Mouse (Mus musculus) hindbrain, postnatal 0 days (tissue): ENCODE measurements around the gene Mnat1. TPM values are rescaled to one million over a fixed set of nuclear protein-coding genes. Genes with fewer than 3 reads are reported as not detected.
A peak's percentile ranks its signal among the peaks of the same experiment; 100 is the strongest.

Source experiments
- ATAC-seq: fragments of 200-750 bp; cut with Nextera tagmentation; 2 replicates; pipeline ENCODE4 v1.8.0; 2017; ENCODE audit warnings: mild to moderate bottlenecking, moderate TSS enrichment, moderate library complexity
- DNase-seq: peaks from one replicate; pipeline ENCODE4 v3.0.0-alpha.2; 2015; ENCODE audit warnings: low spot score
- H3K27ac ChIP-seq: fragments of 300-500 bp; sonication (generic); 2 replicates; pipeline ENCODE4 v1.5.1; 2014; ENCODE audit warnings: mild to moderate bottlenecking
- H3K27me3 ChIP-seq: fragments of 300-500 bp; sonication (generic); 2 replicates; pipeline ENCODE4 v1.6.1; 2014; ENCODE audit warnings: low read length, mixed read lengths; ENCODE audit not compliant: insufficient read depth
- H3K36me3 ChIP-seq: fragments of 300-500 bp; sonication (generic); 2 replicates; pipeline ENCODE4 v1.6.1; 2014; ENCODE audit warnings: low read length, mixed read lengths; ENCODE audit not compliant: insufficient read depth
- H3K4me1 ChIP-seq: fragments of 300-500 bp; sonication (generic); 2 replicates; pipeline ENCODE4 v1.6.1; 2014; ENCODE audit warnings: antibody characterized with exemption, low read length, mixed read lengths; ENCODE audit not compliant: insufficient read depth
- H3K4me2 ChIP-seq: fragments of 300-500 bp; sonication (generic); 2 replicates; pipeline ENCODE4 v1.6.1; 2014; ENCODE audit warnings: low read depth, mild to moderate bottlenecking, low read length, moderate library complexity, mixed read lengths
- H3K4me3 ChIP-seq: fragments of 300-500 bp; sonication (generic); 2 replicates; pipeline ENCODE4 v1.5.1; 2014; ENCODE audit warnings: low read length
- H3K9ac ChIP-seq: fragments of 300-500 bp; sonication (generic); replicated peaks from 2 replicates; pipeline ENCODE4 v1.6.1; 2014; ENCODE audit warnings: mild to moderate bottlenecking, low read length, moderate library complexity, mixed read lengths
- H3K9me3 ChIP-seq: fragments of 300-500 bp; sonication (generic); 2 replicates; pipeline ENCODE4 v1.6.1; 2016; ENCODE audit warnings: low read length, mixed read lengths
- CTCF ChIP-seq: IDR thresholded peaks from 2 replicates; pipeline ENCODE4 v1.5.1; 2016; ENCODE audit warnings: antibody characterized with exemption, control low read depth, low read depth
- WGBS: fragments of 180-500 bp; shearing (Covaris S2); extraction: QIAGEN DNeasy Blood & Tissue Kit; methylation state at CpG from one replicate; pipeline ENCODE4 v1.1.7; 2014; 5-methylcytosine and 5-hydroxymethylcytosine counted together
- polyA plus RNA-seq: library from polyadenylated mRNA; unstranded; fragments of >200 nt; fragmentation: Nextera tagmentation; extraction: Ambion mirVana; gene quantifications from 2 replicates; pipeline ENCODE4 v1.2.1, GENCODE M21; 2015
- total RNA-seq: library from RNA; depleted of rRNA; stranded (reverse); fragments of >200 nt; gene quantifications from 2 replicates; pipeline ENCODE4 v1.2.3, GENCODE M21; 2014

The Mnat1 gene
- total and polyA plus RNA-seq, 2 experiments from 2014 or later: 17.4 to 17.6 TPM

DNA sequence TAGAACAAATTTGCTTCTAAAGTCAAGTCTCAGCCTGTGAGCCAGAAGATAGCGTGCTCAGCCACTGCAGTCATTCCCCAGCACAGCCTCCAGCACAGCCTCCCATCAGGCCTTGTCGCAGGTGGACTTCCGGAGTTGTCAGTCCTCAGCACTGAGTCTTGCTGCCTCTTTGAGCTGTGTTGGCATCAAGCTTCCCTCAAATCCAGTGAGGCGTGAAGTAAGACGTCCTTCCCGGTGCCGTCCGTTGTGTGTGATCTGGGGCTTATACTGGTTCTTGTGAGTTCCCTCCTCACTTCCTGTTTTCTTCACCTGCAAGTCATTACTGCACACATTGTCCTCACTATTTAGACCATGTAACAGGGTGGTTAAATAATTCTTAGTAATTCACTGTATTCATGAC lies 60.4 kb downstream of the Mnat1 start:
- DNase-seq (no peak), ATAC-seq (no peak)
- H3K4me2 ChIP-seq: no peak overlapping the region
- 62% methylated on average over 8 of the region's 8 CpGs for WGBS
- no peaks in the 10 kb centered on the region for H3K4me1 ChIP-seq
- H3K4me3 ChIP-seq: no peak overlapping the region
- H3K27ac ChIP-seq: no peak overlapping the region
- H3K27me3 ChIP-seq: no peaks in the 10 kb centered on the region
- H3K9ac ChIP-seq: no peak overlapping the region
- 0 out of 2 replicates have a peak, but pooled peaks cover 3% of the 10 kb centered on the region for H3K36me3 ChIP-seq
- H3K9me3 ChIP-seq: no peaks in the 10 kb centered on the region
- no peak for TF ChIP-seq CTCF

DNA sequence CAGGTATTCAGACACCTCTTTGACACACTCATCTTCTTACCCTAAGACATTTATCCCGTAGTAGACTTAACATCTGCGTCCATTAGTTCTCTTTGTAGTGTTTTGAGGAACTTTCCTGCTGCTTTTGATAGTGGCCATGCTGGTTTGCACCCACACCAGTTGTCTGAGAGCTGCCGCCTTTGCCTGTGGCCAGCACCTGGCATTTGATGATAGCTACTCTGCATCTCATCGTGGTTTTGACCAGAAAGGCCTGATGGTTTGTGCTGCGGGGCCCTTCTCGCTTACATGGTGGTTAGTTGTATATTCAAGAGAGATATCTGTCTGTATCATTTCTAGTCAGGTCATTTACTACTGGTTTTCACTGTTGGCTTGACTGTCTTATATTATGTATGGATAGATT lies 73.8 kb downstream of the Mnat1 start:
- no peak for TF ChIP-seq CTCF
- no peak for ATAC-seq
- H3K4me3 ChIP-seq: no peak overlapping the region
- H3K36me3 ChIP-seq: no peaks in the 10 kb centered on the region
- whole genome bisulfite sequencing: 93% methylated on average over 6 of the region's 6 CpGs
- no peaks in the 10 kb centered on the region for H3K27me3 ChIP-seq
- H3K4me2 ChIP-seq: no peak overlapping the region
- no peaks in the 10 kb centered on the region for H3K4me1 ChIP-seq
- no peaks in the 10 kb centered on the region for H3K9me3 ChIP-seq
- no peak overlapping the region for H3K27ac ChIP-seq
- H3K9ac ChIP-seq: no peak overlapping the region
- no peak for DNase-seq

DNA sequence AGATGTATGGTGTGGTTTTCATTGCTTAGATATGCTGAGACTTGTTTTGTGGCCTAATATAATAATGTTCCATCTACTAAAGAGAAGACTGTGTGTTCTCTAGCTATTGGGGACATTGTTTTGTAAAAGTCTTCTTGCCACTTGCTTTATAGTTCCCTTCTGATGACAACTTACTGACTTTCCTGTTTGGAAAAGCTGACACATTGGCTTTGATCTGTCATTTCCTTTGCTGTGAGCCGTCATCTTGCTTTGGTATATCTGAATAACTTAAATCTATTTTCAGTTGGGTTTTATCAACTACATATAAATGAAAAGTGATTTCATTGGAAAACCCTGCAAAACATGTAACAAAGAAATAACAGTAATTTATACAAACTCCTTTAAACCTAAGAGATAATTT lies 74.9 kb downstream of the Mnat1 start:
- H3K27me3 ChIP-seq: no peaks in the 10 kb centered on the region
- H3K4me2 ChIP-seq: no peak overlapping the region
- ATAC-seq (no peak), DNase-seq (no peak)
- no peaks in the 10 kb centered on the region for H3K36me3 ChIP-seq
- no peak overlapping the region for H3K4me3 ChIP-seq
- H3K9ac ChIP-seq: no peak overlapping the region
- H3K9me3 ChIP-seq: no peaks in the 10 kb centered on the region
- 86% methylated on average over 1 of the region's 1 CpGs for WGBS
- no peaks in the 10 kb centered on the region for H3K4me1 ChIP-seq
- no peak for TF ChIP-seq CTCF
- H3K27ac ChIP-seq: no peak overlapping the region

DNA sequence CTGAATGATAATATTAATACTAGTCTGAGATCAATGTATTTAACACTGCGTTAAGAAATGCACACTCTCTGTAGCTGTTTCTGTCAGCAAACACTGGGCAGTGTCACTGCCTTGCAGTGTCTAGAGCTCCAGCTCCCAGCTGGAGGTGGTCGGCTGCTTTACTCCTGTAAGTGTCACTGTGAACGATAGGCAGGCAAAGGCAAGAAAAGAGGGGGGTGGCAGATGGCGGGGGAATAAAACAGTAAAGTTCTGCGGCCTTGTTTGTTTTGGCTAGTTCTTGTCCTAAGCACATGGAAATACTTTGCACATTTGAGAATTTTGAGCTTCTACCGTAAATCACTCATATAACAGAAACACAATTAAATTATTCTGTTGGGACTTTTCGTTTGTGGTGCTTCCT lies 75.9 kb downstream of the Mnat1 start:
- Histone ChIP-seq H3K27ac (no peak overlapping the region), H3K4me1 (no peaks in the 10 kb centered on the region), H3K9ac (no peak overlapping the region), H3K9me3 (no peaks in the 10 kb centered on the region), H3K4me3 (no peak overlapping the region), H3K4me2 (no peak overlapping the region), H3K36me3 (no peaks in the 10 kb centered on the region), H3K27me3 (no peaks in the 10 kb centered on the region)
- no peak for ATAC-seq
- TF ChIP-seq CTCF: no peak
- no peak for DNase-seq
- WGBS: 56% methylated on average over 7 of the region's 7 CpGs

DNA sequence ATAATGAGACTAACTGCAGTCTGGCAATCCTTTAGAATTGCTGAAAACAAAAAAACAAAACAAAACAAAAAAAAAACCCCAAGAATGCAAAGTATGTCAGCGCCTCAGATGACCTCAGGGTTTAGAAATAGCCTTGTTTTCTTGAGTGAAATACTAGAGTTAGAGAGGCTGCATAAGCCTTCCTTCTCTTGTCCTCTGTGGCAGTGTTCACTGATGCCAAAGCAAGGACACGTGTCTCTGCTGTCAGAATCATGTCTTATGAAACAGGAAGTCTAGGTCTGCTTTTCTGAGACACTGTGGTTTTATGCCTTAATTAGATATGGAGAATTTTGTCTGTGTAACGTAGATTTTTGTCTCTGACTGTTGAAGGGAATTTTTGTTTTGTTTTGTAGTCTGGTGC lies 78.1 kb downstream of the Mnat1 start:
- no peaks in the 10 kb centered on the region for H3K4me1 ChIP-seq
- TF ChIP-seq CTCF: no peak
- no peak overlapping the region for H3K4me3 ChIP-seq
- no peak overlapping the region for H3K4me2 ChIP-seq
- no peaks in the 10 kb centered on the region for H3K9me3 ChIP-seq
- no peak for DNase-seq
- ATAC-seq: no peak
- H3K27ac ChIP-seq: no peak overlapping the region
- no peaks in the 10 kb centered on the region for H3K36me3 ChIP-seq
- 53% methylated on average over 3 of the region's 3 CpGs for WGBS
- H3K9ac ChIP-seq: no peak overlapping the region
- H3K27me3 ChIP-seq: no peaks in the 10 kb centered on the region

DNA sequence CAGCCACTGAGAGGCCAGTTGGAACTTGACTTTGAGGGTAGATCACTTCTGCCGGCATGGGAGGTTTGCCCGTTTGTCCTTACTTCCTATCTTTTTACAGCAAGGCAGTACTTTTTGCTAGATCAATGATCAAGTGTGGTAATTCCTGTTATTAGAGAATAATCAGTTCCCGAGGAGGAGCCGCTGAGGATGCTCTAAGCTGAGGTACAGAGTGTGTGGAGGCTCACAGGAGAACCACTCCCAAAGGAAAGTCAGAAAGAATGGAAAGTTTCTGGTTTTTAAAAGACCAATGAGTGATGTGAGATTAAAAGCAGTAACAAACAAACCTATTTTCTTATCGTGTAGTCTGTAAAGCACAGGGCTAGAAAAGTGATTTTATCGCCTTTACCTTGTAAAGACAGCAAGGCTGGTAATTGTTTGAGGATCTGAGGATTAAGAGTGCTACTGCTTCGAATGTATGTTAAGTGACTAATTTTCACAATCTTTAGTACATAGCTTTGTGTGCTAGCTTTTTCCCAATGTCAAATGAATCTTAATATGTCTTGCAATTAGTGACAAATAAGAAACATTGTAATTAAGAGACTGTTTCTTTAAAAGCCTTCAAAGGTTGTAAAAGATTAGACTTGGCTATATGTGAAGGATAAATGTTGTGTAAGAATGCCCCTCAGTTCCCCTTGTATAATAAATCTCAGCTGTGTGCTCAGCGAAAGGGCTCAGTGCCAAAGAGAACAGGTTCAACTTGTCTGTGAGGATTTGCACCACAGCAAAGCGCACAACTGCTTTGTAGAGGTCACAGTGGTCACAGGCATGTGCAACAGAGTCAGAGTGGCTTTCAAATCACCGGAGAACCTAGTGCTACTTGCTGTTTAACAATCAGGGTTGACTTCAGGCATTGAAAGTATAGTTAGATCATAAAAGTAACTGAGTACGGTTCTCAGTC lies 82.5 kb downstream of the Mnat1 start:
- no peak overlapping the region for H3K4me2 ChIP-seq
- TF ChIP-seq CTCF: no peak
- H3K4me3 ChIP-seq: no peak overlapping the region
- 83% methylated on average over 11 of the region's 11 CpGs for WGBS
- no peaks in the 10 kb centered on the region for H3K4me1 ChIP-seq
- peak; percentile 4 for DNase-seq
- no peak overlapping the region for H3K27ac ChIP-seq
- no peaks in the 10 kb centered on the region for H3K36me3 ChIP-seq
- no peaks in the 10 kb centered on the region for H3K27me3 ChIP-seq
- H3K9me3 ChIP-seq: no peaks in the 10 kb centered on the region
- H3K9ac ChIP-seq: no peak overlapping the region
- no peak for ATAC-seq

DNA sequence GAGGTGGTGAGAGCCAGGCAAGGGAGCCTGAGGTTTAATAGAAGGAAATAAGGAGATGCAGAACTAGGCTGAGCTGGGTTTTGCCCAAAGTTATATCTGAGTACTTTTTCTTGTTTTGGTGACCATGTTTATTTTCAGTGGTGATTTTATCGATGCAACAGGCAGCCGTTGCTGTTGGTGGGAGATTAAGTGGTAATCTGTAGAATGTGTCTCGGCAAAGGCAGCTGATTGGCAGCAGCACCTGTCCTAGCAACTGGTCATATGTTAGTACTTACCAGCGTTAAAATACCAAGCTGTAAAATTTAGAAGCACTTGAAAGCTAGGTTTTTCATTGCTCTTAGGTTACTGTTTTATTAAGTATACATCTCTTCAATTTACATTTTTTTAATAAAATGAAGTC lies 83.5 kb downstream of the Mnat1 start:
- Histone ChIP-seq H3K4me3 (no peak overlapping the region), H3K27ac (no peak overlapping the region), H3K36me3 (no peaks in the 10 kb centered on the region), H3K4me2 (no peak overlapping the region), H3K9me3 (no peaks in the 10 kb centered on the region), H3K9ac (no peak overlapping the region), H3K4me1 (no peaks in the 10 kb centered on the region), H3K27me3 (no peaks in the 10 kb centered on the region)
- no peak for ATAC-seq
- no peak for TF ChIP-seq CTCF
- 85% methylated on average over 4 of the region's 4 CpGs for WGBS
- no peak for DNase-seq
